Mouse (Mus musculus) testis, postnatal 14 days (tissue): ENCODE measurements at regions not wholly inside any gene's neighbourhood (a gene's known extent, or its start where the extent isn't known, plus 50 kb on each side); places are given as distances from the start of the nearest gene placed in this dataset.

ENCODE experiments used
- DNase-seq: peaks from one replicate; pipeline ENCODE4 v3.0.0; 2021; ENCODE audit warnings: low spot score

- DNase-seq = no peak
These were observed 144.7 kb upstream of the Cnot2 start for GRCm38 (mm10) chr10:116726031-116726430.

GRCm38 (mm10) chr10:116721986-116722385 lies 140.7 kb upstream of the Cnot2 start:
- DNase-seq = no peak

DNA sequence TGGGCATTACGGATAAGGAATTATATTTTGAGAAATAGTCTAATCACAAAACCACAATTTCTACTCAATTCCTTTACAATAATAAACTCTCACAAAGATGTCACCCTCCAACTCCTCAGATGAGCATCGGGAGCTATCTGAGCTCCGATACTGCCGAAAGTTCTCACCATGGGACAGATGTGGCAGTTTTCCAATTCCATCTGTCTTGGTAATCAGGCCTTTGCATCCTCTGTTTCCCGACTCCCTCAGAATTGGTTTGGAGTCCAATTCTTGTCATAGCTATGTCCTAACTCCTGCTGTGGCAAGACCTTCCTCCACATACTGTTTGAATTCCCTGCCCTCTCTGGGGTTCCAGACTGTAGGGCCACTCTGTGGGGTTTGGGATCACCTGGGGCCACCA lies 138.3 kb upstream of the Cnot2 start:
- DNase-seq = no peak

- DNase-seq = no peak
These were observed 136.7 kb upstream of the Cnot2 start for GRCm38 (mm10) chr10:116717961-116718360.

GRCm38 (mm10) chr10:116717017-116717643 lies 135.8 kb upstream of the Cnot2 start:
- no peak for DNase-seq

DNA sequence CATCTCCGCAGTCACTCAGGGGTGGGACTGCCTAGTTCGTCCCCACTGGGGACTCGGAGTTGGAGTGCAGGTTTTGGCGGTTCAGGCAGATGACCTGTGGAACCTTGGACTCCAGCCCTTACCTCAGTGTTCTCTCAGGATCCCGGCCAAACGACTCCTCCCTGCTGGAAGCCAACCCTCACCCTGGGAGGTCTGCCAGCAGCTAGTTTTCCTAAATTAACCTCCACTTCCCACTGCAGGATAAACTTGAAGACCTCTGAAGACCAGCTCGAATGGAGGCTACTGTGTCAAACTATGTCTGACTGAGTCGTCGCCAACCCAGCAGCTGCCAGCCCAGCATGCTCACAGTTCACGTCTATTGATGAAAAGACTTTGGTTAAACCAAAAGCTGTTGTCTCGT lies 132.1 kb upstream of the Cnot2 start:
- peak; percentile 22 for DNase-seq

- no peak for DNase-seq
These were observed 125.7 kb upstream of the Cnot2 start for GRCm38 (mm10) chr10:116707025-116707424.

GRCm38 (mm10) chr10:116701281-116701680 lies 120.0 kb upstream of the Cnot2 start:
- DNase-seq = no peak

DNA sequence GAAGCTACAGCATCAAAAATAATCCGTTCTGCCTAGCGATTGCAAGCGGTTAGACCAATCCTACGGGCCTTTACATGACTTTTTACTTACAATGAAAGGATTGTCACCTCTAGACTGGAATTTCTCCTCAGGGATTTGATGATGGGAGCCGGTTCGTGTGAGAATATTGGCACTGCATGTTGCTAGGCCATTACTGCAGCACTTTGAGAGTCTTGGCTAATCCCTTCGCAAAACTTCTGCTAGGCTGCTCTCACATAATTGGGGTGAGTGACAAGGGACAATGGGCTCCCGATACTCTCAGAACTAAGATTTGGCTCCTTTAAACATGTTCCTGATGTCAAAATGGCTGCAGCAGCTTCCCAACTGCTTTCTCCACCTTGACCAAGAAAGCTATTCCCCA lies 118.4 kb upstream of the Cnot2 start:
- no peak for DNase-seq

DNA sequence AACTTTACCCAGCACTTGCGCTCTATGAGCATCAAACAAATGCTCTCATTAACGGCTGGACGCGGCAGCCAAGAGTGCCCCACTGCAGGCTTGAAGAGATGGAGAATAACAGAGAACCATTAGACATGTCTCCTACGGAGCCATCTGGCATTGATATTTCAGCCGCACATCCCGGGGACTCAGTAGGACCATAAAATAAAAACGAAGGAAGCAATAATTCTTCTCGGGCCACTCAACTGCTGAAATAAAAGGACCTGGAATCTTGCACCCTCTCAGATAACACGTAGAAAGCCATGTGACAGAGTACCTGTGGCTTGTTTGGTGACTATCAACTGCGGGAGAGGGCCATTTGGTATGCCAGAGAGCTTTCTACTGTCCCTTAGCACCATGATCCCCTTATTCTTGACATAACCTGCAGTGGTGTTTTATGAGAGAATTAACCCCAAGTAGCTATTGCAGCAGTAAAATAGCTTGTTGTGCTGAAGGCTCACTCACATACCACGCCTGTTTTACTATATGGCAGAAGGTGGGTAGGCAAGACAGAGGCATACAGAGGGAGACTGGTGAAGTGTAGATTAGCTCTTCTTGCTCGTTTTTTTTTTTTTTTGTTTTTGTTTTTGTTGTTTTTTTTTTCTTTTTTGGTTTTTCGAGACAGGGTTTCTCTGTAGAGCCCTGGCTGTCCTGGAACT lies 116.5 kb upstream of the Cnot2 start:
- no peak for DNase-seq

GRCm38 (mm10) chr10:116693816-116694215 lies 112.5 kb upstream of the Cnot2 start:
- DNase-seq = no peak

- DNase-seq = no peak
These were observed 105.4 kb upstream of the Cnot2 start for GRCm38 (mm10) chr10:116686741-116687140.

DNA sequence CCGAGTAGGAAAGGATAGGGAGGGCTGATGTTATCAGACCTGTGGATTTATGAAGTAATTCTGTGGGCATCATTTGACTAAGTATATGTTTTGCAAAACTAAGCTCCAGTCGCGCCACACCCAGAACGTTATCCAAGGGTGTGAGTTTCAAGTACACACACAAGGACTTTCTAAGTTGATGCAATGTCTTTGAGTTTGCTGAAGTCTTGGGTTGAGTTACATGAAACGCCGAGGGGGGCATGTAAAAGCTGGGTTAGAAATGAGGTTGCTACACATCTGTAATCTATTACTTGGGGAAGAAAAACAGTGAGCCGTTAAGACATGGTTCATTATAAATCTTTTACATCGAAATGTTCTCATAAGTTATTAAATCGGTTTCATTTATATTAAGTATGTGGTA lies 102.1 kb upstream of the Cnot2 start:
- DNase-seq = no peak

GRCm38 (mm10) chr10:116678950-116679735 lies 97.8 kb upstream of the Cnot2 start:
- DNase-seq = no peak

DNA sequence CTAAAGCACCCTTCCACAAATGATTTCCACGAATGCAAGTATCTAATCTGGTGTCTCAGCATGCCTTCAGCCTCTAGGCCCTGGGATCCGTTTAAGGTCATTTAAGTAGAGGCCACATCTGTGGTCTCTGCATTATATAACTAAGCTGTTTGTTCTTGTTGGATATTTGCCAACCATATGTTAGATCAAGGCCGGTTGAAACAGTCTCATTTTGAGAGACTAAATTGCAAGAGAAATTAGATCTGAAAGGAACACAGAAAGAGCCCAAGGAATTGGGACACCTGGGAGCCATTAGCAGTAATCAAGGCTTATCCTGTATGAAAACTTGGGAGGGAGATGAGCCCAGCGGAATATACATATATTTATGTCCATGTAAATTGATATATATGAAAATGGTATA lies 96.6 kb upstream of the Cnot2 start:
- DNase-seq = no peak

DNA sequence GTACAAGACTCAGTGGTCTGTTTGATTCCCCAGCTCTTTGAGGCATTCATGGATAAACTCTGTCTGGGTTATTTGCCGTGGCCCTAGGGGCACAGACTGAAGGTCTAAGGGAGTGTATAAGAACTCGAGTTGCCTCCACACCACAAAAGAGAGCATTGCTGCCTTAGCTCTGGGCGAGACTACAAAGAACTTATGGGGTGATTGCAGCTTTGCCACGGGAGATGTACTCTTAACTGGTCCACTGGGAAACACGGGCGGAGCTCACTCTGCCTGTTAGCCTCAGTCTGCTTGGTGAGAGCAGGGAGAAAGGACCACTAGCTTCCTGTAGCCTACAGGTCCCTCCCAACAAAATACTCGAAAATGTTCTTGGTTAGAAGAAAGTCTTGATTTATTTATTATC lies 93.9 kb upstream of the Cnot2 start:
- DNase-seq = no peak

DNA sequence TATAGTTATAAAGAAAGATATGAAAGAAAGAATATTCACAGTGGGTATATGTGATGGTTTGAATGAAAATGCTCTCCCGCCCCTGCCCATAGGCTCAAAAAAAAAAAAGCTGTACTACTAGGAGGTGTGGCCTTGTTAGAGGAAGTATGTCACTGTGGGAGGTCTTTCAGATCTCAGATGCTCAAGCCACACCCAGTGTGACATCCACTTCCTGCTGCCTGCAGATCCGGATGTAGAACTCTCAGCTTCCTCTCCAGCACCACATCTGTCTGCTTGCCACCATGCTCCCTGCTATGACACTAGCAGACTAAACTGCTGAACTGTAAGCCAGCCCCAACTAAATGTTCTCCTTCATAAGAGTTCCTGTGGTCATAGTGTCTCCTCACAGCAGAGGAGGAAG lies 93.0 kb upstream of the Cnot2 start:
- DNase-seq = no peak

DNA sequence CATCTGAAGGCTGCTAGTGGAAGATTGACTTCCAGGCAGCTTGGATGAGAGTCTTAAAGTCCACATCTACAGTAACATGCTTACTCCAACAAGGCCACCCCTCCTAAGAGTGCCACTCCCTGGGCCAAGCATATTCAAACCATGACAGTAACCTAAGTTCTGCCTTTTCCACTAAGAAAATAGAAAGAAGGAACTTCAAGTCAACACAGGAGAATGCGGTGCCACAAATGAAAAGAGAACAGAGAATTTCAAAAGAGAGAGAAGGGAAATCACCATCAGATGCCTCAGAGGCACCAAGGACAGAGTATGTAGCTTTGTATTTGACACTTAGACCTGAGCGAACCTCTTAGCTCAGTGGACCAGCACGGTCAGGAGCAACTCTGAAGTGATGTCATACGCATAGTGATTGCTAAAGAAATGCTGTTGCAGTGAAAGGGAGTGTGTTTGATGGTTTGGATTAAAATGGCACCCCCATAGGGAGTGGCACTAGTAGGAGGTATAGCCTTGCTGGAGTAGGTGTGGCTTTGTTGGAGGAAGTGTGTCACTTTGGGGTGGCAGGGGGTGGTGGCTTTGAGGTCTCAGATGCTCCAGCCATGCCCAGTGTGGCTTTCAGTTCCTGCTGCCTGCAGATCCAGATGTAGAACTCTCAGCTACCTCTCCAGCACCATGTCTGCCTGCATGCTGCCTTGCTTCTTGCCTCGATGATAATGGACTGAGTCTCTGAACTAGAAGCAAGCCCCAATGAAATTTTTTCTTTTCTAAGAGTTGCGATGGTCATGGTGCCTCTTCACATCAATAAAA lies 77.1 kb upstream of the Cnot2 start:
- DNase-seq = no peak

GRCm38 (mm10) chr10:116655891-116656290 lies 74.6 kb upstream of the Cnot2 start:
- no peak for DNase-seq

- no peak for DNase-seq
These were observed 73.9 kb upstream of the Cnot2 start for GRCm38 (mm10) chr10:116655018-116655807.

DNA sequence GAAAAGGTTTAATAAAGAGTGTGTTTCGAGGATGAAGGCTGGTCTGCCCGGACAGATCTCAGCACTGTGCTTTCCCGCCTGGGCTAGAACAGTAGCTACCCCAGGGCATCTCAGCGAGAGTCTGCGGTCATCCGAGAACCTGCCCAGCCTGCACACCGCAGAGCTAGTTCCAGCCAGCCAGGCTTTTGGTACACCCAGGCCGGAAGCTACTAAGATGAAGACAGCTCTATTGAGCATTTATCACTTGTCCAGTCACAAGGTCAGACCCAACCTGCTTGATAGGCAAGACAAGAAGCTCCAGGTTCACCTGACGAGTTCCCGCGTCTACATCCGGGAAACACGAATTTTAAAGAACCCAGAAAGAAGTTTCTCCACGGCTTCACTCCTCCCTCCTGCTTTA lies 72.8 kb upstream of the Cnot2 start:
- no peak for DNase-seq

DNA sequence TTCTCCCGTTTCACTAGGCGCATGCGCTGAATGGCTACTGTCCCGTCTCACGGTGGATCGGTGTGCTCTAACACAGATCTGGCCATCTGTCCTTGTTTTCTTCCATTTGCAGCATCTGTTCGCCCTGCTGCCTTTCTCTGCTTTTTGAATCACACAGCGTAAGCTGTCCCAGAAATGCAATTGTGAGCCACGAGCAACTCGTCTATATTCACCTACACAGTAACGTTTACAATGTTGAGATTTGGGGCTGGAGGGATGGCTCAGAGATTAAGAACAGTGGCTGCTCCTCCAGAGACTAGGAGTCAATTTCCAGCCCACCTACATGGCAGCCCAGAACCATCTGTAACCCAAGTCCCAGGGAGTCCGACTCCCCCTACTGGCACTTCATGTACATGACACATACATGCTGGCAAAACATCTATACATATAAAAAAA lies 72.2 kb upstream of the Cnot2 start:
- no peak for DNase-seq
